9 mouse cellular contexts compared by ENCODE assay signal in genomic region chr6:97419771-97420446, GRCm38 (mm10).
DNase-seq lines count a peak whose midpoint lies in the region; ATAC-seq and TF ChIP-seq lines count a peak whose summit lies in the region.
"Had no signal": no experiment of that assay in that cellular context is flagged by ENCODE, and none has a peak within 500 bp of the region (broad histone marks: within the 10 kb centered on the region; RNA-seq: fewer than 3 reads in every experiment).

No protein-coding gene starts in this region.

- no peak for ATAC-seq in midbrain, embryonic 13.5 days
- ATAC-seq in heart, postnatal 0 days (ENCODE audit: insufficient read depth, low read depth), result peak; percentile 71

- H3K36me3 ChIP-seq in midbrain, embryonic 10.5 days, result no peaks in the 10 kb centered on the region
- H3K36me3 ChIP-seq in midbrain, embryonic 13.5 days, result no peaks in the 10 kb centered on the region
- no peaks in the 10 kb centered on the region for H3K36me3 ChIP-seq in embryonic facial prominence, embryonic 10.5 days (replicated peaks)
- no peaks in the 10 kb centered on the region for H3K36me3 ChIP-seq in heart, postnatal 0 days (replicated peaks; ENCODE audit: control insufficient read depth, insufficient read depth, low read length)
- H3K36me3 ChIP-seq: embryonic facial prominence, embryonic 15.5 days had no signal

- 72% methylated on average over 7 of the region's 7 CpGs for WGBS in midbrain, embryonic 10.5 days
- 72% methylated on average over 7 of the region's 7 CpGs for whole genome bisulfite sequencing in midbrain, embryonic 13.5 days
- 67% methylated on average over 7 of the region's 7 CpGs for WGBS in embryonic facial prominence, embryonic 10.5 days
- WGBS in heart, postnatal 0 days, result 51% methylated on average over 7 of the region's 7 CpGs

- H3K4me2 ChIP-seq in midbrain, embryonic 13.5 days (replicated peaks), result no peak overlapping the region
- no peak overlapping the region for H3K4me2 ChIP-seq in heart, postnatal 0 days (ENCODE audit: low read depth, low read length)
- H3K4me2 ChIP-seq: embryonic facial prominence, embryonic 15.5 days had no signal

- no peak overlapping the region for H3K4me3 ChIP-seq in midbrain, embryonic 10.5 days
- no peak overlapping the region for H3K4me3 ChIP-seq in midbrain, embryonic 13.5 days (replicated peaks)
- H3K4me3 ChIP-seq in embryonic facial prominence, embryonic 10.5 days, result no peak overlapping the region
- H3K4me3 ChIP-seq in heart, postnatal 0 days (ENCODE audit: low read depth, low read length), result no peak overlapping the region
- H3K4me3 ChIP-seq: embryonic facial prominence, embryonic 15.5 days had no signal

- no peak overlapping the region for H3K27ac ChIP-seq in midbrain, embryonic 10.5 days (replicated peaks)
- H3K27ac ChIP-seq in midbrain, embryonic 13.5 days, result no peak overlapping the region
- H3K27ac ChIP-seq in embryonic facial prominence, embryonic 10.5 days (replicated peaks), result no peak overlapping the region
- H3K27ac ChIP-seq in heart, postnatal 0 days (ENCODE audit: low read depth), result no peak overlapping the region
- H3K27ac ChIP-seq: embryonic facial prominence, embryonic 15.5 days had no signal

- no peaks in the 10 kb centered on the region for H3K4me1 ChIP-seq in midbrain, embryonic 10.5 days
- no peaks in the 10 kb centered on the region for H3K4me1 ChIP-seq in midbrain, embryonic 13.5 days (replicated peaks)
- H3K4me1 ChIP-seq in embryonic facial prominence, embryonic 10.5 days, result peaks cover 15% of the 10 kb centered on the region
- no peaks in the 10 kb centered on the region for H3K4me1 ChIP-seq in heart, postnatal 0 days (ENCODE audit: control insufficient read depth, insufficient read depth)
- H3K4me1 ChIP-seq: embryonic facial prominence, embryonic 15.5 days had no signal

- peak; percentile 69 for DNase-seq in midbrain, embryonic 10.5 days (ENCODE audit: low spot score)
- peak; percentile 61 for DNase-seq in adrenal gland, adult 8-10 months
- DNase-seq in embryonic facial prominence, embryonic 10.5 days (ENCODE audit: low spot score), result peak; percentile 67
- DNase-seq in heart, postnatal 0 days (ENCODE audit: low spot score), result peak; percentile 39
- peak; percentile 83 to 86 for DNase-seq in layer of hippocampus, postnatal 10 days (ENCODE audit: low spot score in 2 of 2)
- DNase-seq in mesoderm, embryonic 11.5 days (ENCODE audit: low read depth, low spot score), result peak; percentile 84
- DNase-seq in thymus, postnatal 0 days (ENCODE audit: low spot score), result peak; percentile 81

- TF ChIP-seq CTCF in heart, postnatal 0 days (IDR thresholded peaks at IDR 0.05; ENCODE audit: low read depth), result peak; percentile 80

- TF ChIP-seq EP300 in heart, postnatal 0 days (IDR thresholded peaks at IDR 0.05; ENCODE audit: low read depth), result no peak

- no peak overlapping the region for H3K9ac ChIP-seq in midbrain, embryonic 13.5 days (replicated peaks)
- no peak overlapping the region for H3K9ac ChIP-seq in heart, postnatal 0 days (replicated peaks; ENCODE audit: low read depth, low read length)
- H3K9ac ChIP-seq: embryonic facial prominence, embryonic 15.5 days had no signal

- H3K9me3 ChIP-seq in midbrain, embryonic 10.5 days (replicated peaks), result no peaks in the 10 kb centered on the region
- no peaks in the 10 kb centered on the region for H3K9me3 ChIP-seq in midbrain, embryonic 13.5 days
- H3K9me3 ChIP-seq in embryonic facial prominence, embryonic 10.5 days, result no peaks in the 10 kb centered on the region
- H3K9me3 ChIP-seq in heart, postnatal 0 days (replicated peaks; ENCODE audit: control insufficient read depth, low read length), result no peaks in the 10 kb centered on the region
- H3K9me3 ChIP-seq: embryonic facial prominence, embryonic 15.5 days had no signal

- H3K27me3 ChIP-seq in midbrain, embryonic 10.5 days (ENCODE audit: low read depth, poor library complexity, severe bottlenecking), result no peaks in the 10 kb centered on the region
- no peaks in the 10 kb centered on the region for H3K27me3 ChIP-seq in midbrain, embryonic 13.5 days
- H3K27me3 ChIP-seq in embryonic facial prominence, embryonic 10.5 days (replicated peaks; ENCODE audit: low read depth, poor library complexity, severe bottlenecking), result no peaks in the 10 kb centered on the region
- no peaks in the 10 kb centered on the region for H3K27me3 ChIP-seq in heart, postnatal 0 days (ENCODE audit: control insufficient read depth, insufficient read depth, low read length)
- H3K27me3 ChIP-seq: embryonic facial prominence, embryonic 15.5 days had no signal
